Mouse (Mus musculus) lung, postnatal 36 days (tissue): ENCODE data around the gene Amph.
A peak's percentile ranks its signal among the peaks of the same experiment; 100 is the strongest.

Source experiments
- DNase-seq: peaks from one replicate; pipeline ENCODE4 v3.0.0; 2022; ENCODE audit warnings: mixed read lengths

Amph gene

GRCm38 (mm10) chr13:19147468-19147867 lies 199.5 kb downstream of the Amph start:
- no peak for DNase-seq

- no peak for DNase-seq
Measured at GRCm38 (mm10) chr13:19149574-19149973, 201.6 kb downstream of the Amph start.

DNA sequence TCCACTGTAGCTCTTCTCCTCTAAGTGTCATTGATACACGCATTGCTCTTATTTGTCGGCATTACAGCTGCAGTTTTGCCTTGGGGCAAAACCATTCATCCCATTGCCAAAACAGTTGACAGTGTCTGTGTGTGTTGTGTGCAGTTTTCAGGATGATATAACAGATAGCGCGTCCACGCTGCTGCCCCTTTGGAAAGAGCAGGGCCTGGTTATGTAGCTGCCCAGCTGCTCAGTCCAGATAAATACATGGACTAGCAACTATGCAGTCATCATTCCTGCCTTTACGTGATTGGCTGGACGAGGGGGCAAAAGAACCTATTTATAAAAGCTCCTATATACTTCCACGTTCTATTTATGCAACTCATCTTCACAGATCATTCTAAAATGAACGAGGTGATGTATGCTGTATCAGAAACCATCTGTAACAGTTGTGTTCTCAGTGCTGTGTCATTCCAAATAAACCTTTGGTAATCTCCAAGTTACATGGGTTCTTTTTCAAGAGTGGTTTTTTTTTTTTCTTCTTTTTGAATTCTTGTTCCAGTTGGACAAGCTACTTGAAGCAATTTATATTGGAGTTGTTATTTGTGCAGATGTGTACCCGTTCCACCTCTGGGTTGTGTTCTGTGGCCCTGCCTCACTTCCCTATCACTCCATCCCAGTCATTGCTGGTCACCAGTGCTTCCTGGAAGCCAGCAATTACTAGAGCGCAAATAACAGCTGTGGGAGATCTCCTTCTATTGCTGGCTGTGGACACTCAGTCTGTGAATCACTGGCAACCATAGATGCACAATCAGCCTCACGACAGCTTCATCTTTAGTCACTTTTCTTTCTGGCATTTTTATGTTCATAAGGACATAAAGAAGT lies 202.7 kb downstream of the Amph start:
- DNase-seq = no peak

GRCm38 (mm10) chr13:19152126-19152525 lies 204.1 kb downstream of the Amph start:
- no peak for DNase-seq

- DNase-seq = peak; percentile 72
Measured at GRCm38 (mm10) chr13:19158484-19158883, 210.5 kb downstream of the Amph start.

GRCm38 (mm10) chr13:19160616-19161015 lies 212.6 kb downstream of the Amph start:
- no peak for DNase-seq

GRCm38 (mm10) chr13:19161111-19161510 lies 213.1 kb downstream of the Amph start:
- no peak for DNase-seq

- DNase-seq = no peak
Measured at GRCm38 (mm10) chr13:19162120-19162519, 214.1 kb downstream of the Amph start.

GRCm38 (mm10) chr13:19177662-19178259 lies 229.8 kb downstream of the Amph start:
- peak; percentile 51 for DNase-seq

GRCm38 (mm10) chr13:19178351-19178750 lies 230.3 kb downstream of the Amph start:
- DNase-seq = no peak

GRCm38 (mm10) chr13:19182259-19182658 lies 234.3 kb downstream of the Amph start:
- peak; percentile 9 for DNase-seq

DNA sequence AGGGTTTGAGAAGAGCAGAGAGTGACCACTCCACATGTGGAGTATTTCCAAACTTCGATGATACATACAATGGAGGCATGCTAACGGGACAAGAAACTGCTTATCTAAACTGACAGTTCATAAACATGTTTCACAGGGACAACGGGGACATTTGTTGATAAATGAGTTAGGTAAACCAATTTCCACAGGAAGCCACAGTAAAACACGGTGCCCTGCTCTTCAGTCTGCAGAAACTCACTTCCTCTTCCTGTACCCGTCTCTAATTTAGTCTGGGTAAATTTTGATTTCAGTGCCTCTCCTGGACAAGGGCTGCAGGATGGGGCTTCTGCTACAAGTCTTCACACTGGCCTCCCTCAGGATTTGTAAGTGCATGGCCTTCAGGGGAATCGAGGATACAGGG lies 242.0 kb downstream of the Amph start:
- peak; percentile 15 for DNase-seq

- DNase-seq = no peak
Measured at GRCm38 (mm10) chr13:19194803-19195202, 246.8 kb downstream of the Amph start.

- DNase-seq = peak; percentile 21
Measured at GRCm38 (mm10) chr13:19195456-19195855, 247.5 kb downstream of the Amph start.
